13 mouse cellular contexts compared by ENCODE assay signal in the genomic region with DNA sequence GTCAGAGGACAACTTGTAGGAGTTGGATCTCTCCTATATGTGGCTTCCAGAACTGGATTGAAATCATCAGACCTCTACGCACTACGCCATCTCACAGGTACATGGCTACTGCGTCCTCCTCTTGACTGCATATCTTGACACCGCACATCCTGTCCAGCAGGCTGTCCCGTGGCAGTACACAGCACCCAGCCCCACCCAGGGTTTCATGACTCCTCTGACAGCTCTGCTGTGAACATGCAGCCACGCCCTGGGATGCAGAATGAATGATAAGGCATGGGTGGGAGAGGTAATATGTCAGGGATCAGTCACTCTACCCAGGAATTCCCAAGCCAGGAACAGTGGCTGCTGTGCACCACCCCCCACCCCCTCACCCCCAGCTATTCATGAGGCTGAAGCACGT. TPM values are rescaled to one million over a fixed set of nuclear protein-coding genes. Genes with fewer than 3 reads are reported as not detected.
DNase-seq lines count a peak whose midpoint lies in the region; ATAC-seq and TF ChIP-seq lines count a peak whose summit lies in the region.
"Had no signal": no experiment of that assay in that cellular context is flagged by ENCODE, and none has a peak within 500 bp of the region (broad histone marks: within the 10 kb centered on the region; RNA-seq: fewer than 3 reads in every experiment).

No protein-coding gene starts in this region.

- H3K79me2 ChIP-seq in MEL (ENCODE audit: control insufficient read depth, insufficient read depth, low read length, poor library complexity) = peaks cover 92% of the 10 kb centered on the region

- no peak overlapping the region for H3K9ac ChIP-seq in heart, embryonic 12.5 days
- no peak overlapping the region for H3K9ac ChIP-seq in MEL (ENCODE audit: control insufficient read depth, low read depth, low read length, poor library complexity, severe bottlenecking)
- H3K9ac ChIP-seq in intestine, embryonic 16.5 days (ENCODE audit: low read depth, low read length) = no peak overlapping the region
- H3K9ac ChIP-seq: forebrain, embryonic 13.5 days had no signal

- no peaks in the 10 kb centered on the region for H3K27me3 ChIP-seq in heart, embryonic 12.5 days (replicated peaks)
- H3K27me3 ChIP-seq in MEL (ENCODE audit: control insufficient read depth in 1 of 2, insufficient read depth in 2 of 2, low read length in 2 of 2) = no peaks in the 10 kb centered on the region
- H3K27me3 ChIP-seq in intestine, embryonic 16.5 days (replicated peaks; ENCODE audit: control insufficient read depth, insufficient read depth, low read length) = no peaks in the 10 kb centered on the region
- H3K27me3 ChIP-seq: forebrain, embryonic 13.5 days had no signal

- WGBS in heart, embryonic 12.5 days = 57% methylated on average over 7 of the region's 7 CpGs
- 66% methylated on average over 7 of the region's 7 CpGs for WGBS in intestine, embryonic 16.5 days

- peak overlapping the region; percentile 15; the same call in 1 of the 2 replicates for H3K27ac ChIP-seq in heart, embryonic 12.5 days (ENCODE audit: poor library complexity, severe bottlenecking)
- H3K27ac ChIP-seq in MEL (ENCODE audit: control insufficient read depth, low read depth, low read length) = no peak overlapping the region
- H3K27ac ChIP-seq in intestine, embryonic 16.5 days (ENCODE audit: low read length) = no peak overlapping the region
- H3K27ac ChIP-seq: forebrain, embryonic 13.5 days had no signal

- H3K4me2 ChIP-seq in heart, embryonic 12.5 days = no peak overlapping the region; the same call in 1 of the 2 replicates
- H3K4me2 ChIP-seq in intestine, embryonic 16.5 days (ENCODE audit: low read depth, low read length) = no peak overlapping the region
- H3K4me2 ChIP-seq: forebrain, embryonic 13.5 days had no signal

- peak; percentile 88 for ATAC-seq in heart, embryonic 12.5 days (ENCODE audit: insufficient number of reproducible peaks, low FRiP score)
- ATAC-seq in intestine, embryonic 16.5 days = peak; percentile 87
- peak; percentile 90 for ATAC-seq in megakaryocyte-erythroid progenitor cell, adult 5-6 weeks (replicated peaks; ENCODE audit: low FRiP score, low TSS enrichment, poor library complexity, severe bottlenecking)
- ATAC-seq: forebrain, embryonic 13.5 days had no signal

- TF ChIP-seq CTCF in MEL (IDR thresholded peaks at IDR 0.05 in 2 of 3, conservative IDR thresholded peaks at IDR 0.05 in 1 of 3; ENCODE audit: control insufficient read depth in 1 of 3, insufficient read depth in 1 of 3, low read depth in 2 of 3, low read length in 3 of 3, poor library complexity in 1 of 3, severe bottlenecking in 1 of 3) = no peak

- H3K4me1 ChIP-seq in heart, embryonic 12.5 days (replicated peaks) = peaks cover 89% of the 10 kb centered on the region
- peaks cover 1 to 32% of the 10 kb centered on the region in 2 experiments; a peak in 3 of 4 replicates for H3K4me1 ChIP-seq in MEL (ENCODE audit: control insufficient read depth in 1 of 2, insufficient read depth in 2 of 2, low read length in 2 of 2)
- H3K4me1 ChIP-seq in intestine, embryonic 16.5 days (ENCODE audit: control insufficient read depth, insufficient read depth, low read length) = peaks cover 28% of the 10 kb centered on the region

- DNase-seq in heart, postnatal 14 days = no peak
- DNase-seq in MEL (ENCODE audit: low read depth, low spot score) = peak; percentile 37
- no peak for DNase-seq in cerebellum, adult 8-10 months
- DNase-seq in left cerebral cortex, adult 18-20 months (ENCODE audit: low spot score in 2 of 2) = no peak
- DNase-seq in cerebellum, postnatal 10 days = no peak
- DNase-seq: adrenal gland, postnatal 36 days; gastrocnemius, postnatal 36 days; right cerebral cortex, postnatal 4 days; thymus, postnatal 25 days had no signal

- H3K9me3 ChIP-seq in heart, embryonic 12.5 days (replicated peaks) = no peaks in the 10 kb centered on the region
- H3K9me3 ChIP-seq in MEL (replicated peaks; ENCODE audit: insufficient read depth, low read length) = no peaks in the 10 kb centered on the region
- H3K9me3 ChIP-seq in intestine, embryonic 16.5 days (ENCODE audit: control insufficient read depth, low read length) = no peaks in the 10 kb centered on the region
- H3K9me3 ChIP-seq: forebrain, embryonic 13.5 days had no signal

- intact Hi-C loops in heart, postnatal 14 days (cut with DNase I) = no loop called here

- peaks cover 9% of the 10 kb centered on the region for H3K36me3 ChIP-seq in heart, embryonic 12.5 days
- H3K36me3 ChIP-seq in MEL (ENCODE audit: control insufficient read depth in 1 of 2, insufficient read depth in 2 of 2, low read length in 2 of 2) = peaks cover 0 to 23% of the 10 kb centered on the region in 2 experiments; a peak in 2 of 4 replicates
- no peaks in the 10 kb centered on the region for H3K36me3 ChIP-seq in intestine, embryonic 16.5 days (ENCODE audit: control insufficient read depth, insufficient read depth, low read length)

- no peak for TF ChIP-seq RAD21 in MEL (IDR thresholded peaks at IDR 0.05; ENCODE audit: low read depth, low read length)

- TF ChIP-seq POLR2A in MEL (IDR thresholded peaks at IDR 0.05; ENCODE audit: control insufficient read depth in 1 of 2, insufficient read depth in 1 of 2, low read depth in 1 of 2, low read length in 2 of 2, poor library complexity in 1 of 2) = no peak

- no peak overlapping the region for H3K4me3 ChIP-seq in heart, embryonic 12.5 days
- H3K4me3 ChIP-seq in MEL (ENCODE audit: control insufficient read depth in 1 of 2, insufficient read depth in 1 of 2, low read depth in 2 of 2, low read length in 2 of 2) = no peak overlapping the region
- no peak overlapping the region for H3K4me3 ChIP-seq in intestine, embryonic 16.5 days (ENCODE audit: low read length)
- H3K4me3 ChIP-seq: forebrain, embryonic 13.5 days had no signal

- TF ChIP-seq EP300 in MEL (IDR thresholded peaks at IDR 0.05; ENCODE audit: low read depth in 1 of 2, low read length in 2 of 2) = peak; percentile 31 to 34; a peak in 1 of 4 replicates

TF ChIP-seq in MEL, 35 proteins besides CTCF, POLR2A, EP300 and RAD21:
- TF ChIP-seq NRF1 (IDR thresholded peaks at IDR 0.05; ENCODE audit: insufficient read depth, low read depth, low read length, poor library complexity, severe bottlenecking) = no peak
- TF ChIP-seq TAL1 (IDR thresholded peaks at IDR 0.05; ENCODE audit: low read length) = 0 out of 2 replicates have a peak, but pooled peaks have one; percentile 13
- TF ChIP-seq SIN3A (IDR thresholded peaks at IDR 0.05; ENCODE audit: low read length) = peak; percentile 33; the same call in 1 of the 2 replicates
- no peak for TF ChIP-seq MAZ (IDR thresholded peaks at IDR 0.05; ENCODE audit: low read depth, low read length)
- TF ChIP-seq E2F4 (IDR thresholded peaks at IDR 0.05; ENCODE audit: borderline replicate concordance, low read depth, low read length) = no peak
- TF ChIP-seq ZC3H11A (IDR thresholded peaks at IDR 0.05; ENCODE audit: low read depth, low read length) = no peak
- no peak for TF ChIP-seq HCFC1 (IDR thresholded peaks at IDR 0.05; ENCODE audit: low read depth, low read length)
- no peak for TF ChIP-seq BHLHE40 (IDR thresholded peaks at IDR 0.05; ENCODE audit: borderline replicate concordance, low read depth, low read length)
- no peak for TF ChIP-seq MYC (IDR thresholded peaks at IDR 0.05; ENCODE audit: low read depth, low read length)
TF ChIP-seq in MEL: peak in this region for 2.

RNA-seq across cellular contexts. Expression of gene Eps15l1, which starts 7.4 kb away (rescaled TPM):
- 47.4 and 50.6 TPM in 2 replicates for polyA plus RNA-seq in heart, embryonic 12.5 days (2016; fragmentation: Nextera tagmentation; extraction: Ambion mirVana)
- 10 to 100 TPM; 44.4 to 47.5 TPM for total RNA-seq in heart, postnatal 14 days (2021)
- total RNA-seq in MEL (2012; rRNA removed) = 18.6 and 19.1 TPM in 2 replicates
- polyA plus RNA-seq in MEL (2012; ENCODE audit: insufficient read depth in 1 of 2, insufficient read length in 2 of 2, low read depth in 1 of 2, low replicate concordance in 2 of 2, missing spikeins in 1 of 2) = 10 to 100 TPM in 1 of 2 experiments, not detected in 1; 40.8 TPM
- polyA plus RNA-seq in intestine, embryonic 16.5 days (2015; fragmentation: Nextera tagmentation; extraction: Ambion mirVana) = 41.9 and 42.5 TPM in 2 replicates
- total RNA-seq in megakaryocyte-erythroid progenitor cell, adult 5-6 weeks (2014; fragmentation: Nextera tagmentation) = 83.6 and 114 TPM in 2 replicates
- 28.8 and 37.5 TPM in 2 replicates for total RNA-seq in megakaryocyte-erythroid progenitor cell, adult 5-6 weeks (2017)
- 10 to 100 TPM; 62.2 to 63.4 TPM for total RNA-seq in left cerebral cortex, adult 18-20 months (2021)

RNA-seq across cellular contexts. Expression of gene Calr3, which starts 29.8 kb away (rescaled TPM):
- 0.78 and 1.3 TPM in 2 replicates for polyA plus RNA-seq in heart, embryonic 12.5 days (2016; fragmentation: Nextera tagmentation; extraction: Ambion mirVana)
- total RNA-seq in heart, postnatal 14 days (2021) = 10 to 100 TPM in 1 of 2 experiments, 1 to 10 TPM in 1; 8.1 to 10.5 TPM
- total RNA-seq in MEL (2012; rRNA removed) = 3.9 and 4.0 TPM in 2 replicates
- polyA plus RNA-seq in MEL (2012; ENCODE audit: insufficient read depth in 1 of 2, insufficient read length in 2 of 2, low read depth in 1 of 2, low replicate concordance in 2 of 2, missing spikeins in 1 of 2) = 1 to 10 TPM in 1 of 2 experiments, not detected in 1; 2.7 TPM
- polyA plus RNA-seq in intestine, embryonic 16.5 days (2015; fragmentation: Nextera tagmentation; extraction: Ambion mirVana) = 1.4 and 1.5 TPM in 2 replicates
- total RNA-seq in megakaryocyte-erythroid progenitor cell, adult 5-6 weeks (2014; fragmentation: Nextera tagmentation) = 0.47 and 0.79 TPM in 2 replicates
- total RNA-seq in megakaryocyte-erythroid progenitor cell, adult 5-6 weeks (2017) = 3.3 and 6.2 TPM in 2 replicates
- 1 to 10 TPM; 1.0 to 1.1 TPM for total RNA-seq in left cerebral cortex, adult 18-20 months (2021)

RNA-seq across cellular contexts. Expression of gene 1700030K09Rik, which starts 29.8 kb away (rescaled TPM):
- polyA plus RNA-seq in heart, embryonic 12.5 days (2016; fragmentation: Nextera tagmentation; extraction: Ambion mirVana) = 10.7 and 11.0 TPM in 2 replicates
- 1 to 10 TPM; 6.6 to 7.0 TPM for total RNA-seq in heart, postnatal 14 days (2021)
- total RNA-seq in MEL (2012; rRNA removed) = 8.4 and 9.2 TPM in 2 replicates
- 10 to 100 TPM in 1 of 2 experiments, not detected in 1; 10.3 TPM for polyA plus RNA-seq in MEL (2012; ENCODE audit: insufficient read depth in 1 of 2, insufficient read length in 2 of 2, low read depth in 1 of 2, low replicate concordance in 2 of 2, missing spikeins in 1 of 2)
- polyA plus RNA-seq in intestine, embryonic 16.5 days (2015; fragmentation: Nextera tagmentation; extraction: Ambion mirVana) = 10.7 and 11.5 TPM in 2 replicates
- total RNA-seq in megakaryocyte-erythroid progenitor cell, adult 5-6 weeks (2014; fragmentation: Nextera tagmentation) = 5.4 and 13.0 TPM in 2 replicates
- 5.2 and 6.9 TPM in 2 replicates for total RNA-seq in megakaryocyte-erythroid progenitor cell, adult 5-6 weeks (2017)
- 1 to 10 TPM; 9.2 to 9.5 TPM for total RNA-seq in left cerebral cortex, adult 18-20 months (2021)
